Mouse (Mus musculus) testis, adult 2 months (tissue): ENCODE data around the gene Aox2.

ENCODE experiments used
- CTCF ChIP-seq: fragments of 200-500 bp; IDR thresholded peaks from 2 replicates; pipeline ENCODE4 v1.5.1; 2012; ENCODE audit warnings: low read depth, mild to moderate bottlenecking, inconsistent platforms, low read length, moderate library complexity; ENCODE audit not compliant: control insufficient read depth, insufficient read depth, insufficient replicate concordance
- POLR2A ChIP-seq: fragments of 200-500 bp; IDR thresholded peaks from 2 replicates; pipeline ENCODE4 v1.6.1; 2012; ENCODE audit warnings: low read depth, mild to moderate bottlenecking, inconsistent platforms, low read length, moderate library complexity; ENCODE audit not compliant: control insufficient read depth

- TF ChIP-seq CTCF: no peak
- TF ChIP-seq POLR2A: no peak
Measured at GRCm38 (mm10) chr1:58409553-58410197, 131.5 kb downstream of the Aox2 start.
